In the genomic region with DNA sequence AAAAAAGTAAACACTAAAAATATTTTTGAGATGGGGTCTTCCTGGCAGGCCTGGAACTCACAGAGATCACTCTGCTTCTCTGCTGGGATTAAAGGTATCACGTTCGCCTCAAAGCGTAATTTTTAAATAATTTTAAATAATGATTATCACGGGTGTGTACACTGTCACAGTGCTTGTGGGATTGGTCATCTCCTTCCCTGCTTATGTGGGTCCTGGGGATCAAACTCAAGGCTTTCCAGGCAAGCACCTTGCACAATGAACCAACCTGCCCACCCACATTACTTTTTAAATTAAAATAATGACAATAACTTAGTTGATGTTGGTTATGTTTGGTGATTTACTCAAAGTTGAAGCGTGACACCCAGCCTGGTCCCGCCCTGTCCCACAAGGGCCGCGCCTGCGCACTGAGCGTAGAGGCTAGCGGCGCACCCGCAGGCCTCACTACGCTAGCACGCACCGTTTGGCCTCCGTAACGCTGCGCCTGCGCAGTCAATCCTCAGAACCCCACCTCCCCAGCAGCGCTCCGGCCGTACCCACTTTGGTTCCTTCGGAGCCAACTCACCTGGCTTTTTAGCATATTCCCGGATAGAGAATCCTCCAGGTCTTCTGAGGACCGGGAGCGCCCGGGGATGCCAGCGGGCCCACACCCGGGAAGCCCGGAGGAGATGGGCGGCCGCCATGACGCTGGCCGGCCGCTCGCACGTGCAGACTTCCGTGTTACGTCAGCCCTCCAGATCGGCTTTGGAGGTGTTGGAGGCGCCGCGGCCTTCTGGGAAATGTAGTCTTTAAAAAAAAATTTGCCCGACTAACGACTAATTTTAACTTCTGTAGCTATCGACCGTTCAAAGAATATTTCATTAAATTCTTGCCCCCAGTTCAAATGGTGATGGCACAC, we compare ENCODE assay signal across 1 mouse cellular context.
A peak's percentile ranks its signal among the peaks of the same experiment; 100 is the strongest.
TF ChIP-seq lines count a peak whose summit lies in the region.

A gene (minus strand): TSS at position 724 of the 895 bp plus-strand sequence.
A gene (plus strand): TSS at position 750 of the 895 bp plus-strand sequence.

TF ChIP-seq in CH12.LX, 34 proteins besides CTCF, POLR2A, EP300 and RAD21:
- peak; percentile 100 for TF ChIP-seq BHLHE40 (IDR thresholded peaks at IDR 0.05; ENCODE audit: low read depth, low read length)
- TF ChIP-seq JUND (conservative IDR thresholded peaks at IDR 0.05; ENCODE audit: low read depth, low read length), result no peak
- no peak; the same call in 1 of the 2 replicates for TF ChIP-seq CHD2 (IDR thresholded peaks at IDR 0.05; ENCODE audit: low read length)
- TF ChIP-seq SMC3 (IDR thresholded peaks at IDR 0.05; ENCODE audit: low read depth, low read length), result no peak
- no peak for TF ChIP-seq ZKSCAN1 (IDR thresholded peaks at IDR 0.05; ENCODE audit: borderline replicate concordance, low read depth, low read length)
- peak; percentile 50 for TF ChIP-seq ZNF384 (IDR thresholded peaks at IDR 0.05; ENCODE audit: low read depth, low read length)
- TF ChIP-seq RCOR1 (conservative IDR thresholded peaks at IDR 0.05; ENCODE audit: low read depth, low read length), result no peak
- no peak; the same call in 1 of the 2 replicates for TF ChIP-seq USF1 (IDR thresholded peaks at IDR 0.05; ENCODE audit: low read depth, low read length)
- peak; percentile 98 for TF ChIP-seq NRF1 (IDR thresholded peaks at IDR 0.05; ENCODE audit: low read depth, low read length)
- TF ChIP-seq POLR2AphosphoS2 (IDR thresholded peaks at IDR 0.05; ENCODE audit: low read depth, low read length), result peak; percentile 86; the same call in 1 of the 2 replicates
- no peak for TF ChIP-seq UBTF (IDR thresholded peaks at IDR 0.05; ENCODE audit: low read depth, low read length)
- no peak for TF ChIP-seq CHD1 (IDR thresholded peaks at IDR 0.05; ENCODE audit: low read depth, low read length)
- TF ChIP-seq MAX (IDR thresholded peaks at IDR 0.05; ENCODE audit: low read length), result peak; percentile 94
- peak; percentile 3; the same call in 1 of the 2 replicates for TF ChIP-seq JUN (IDR thresholded peaks at IDR 0.05; ENCODE audit: insufficient read depth, low read depth, low read length)
- TF ChIP-seq ELF1 (IDR thresholded peaks at IDR 0.05; ENCODE audit: low read depth, low read length), result peak; percentile 94
- no peak for TF ChIP-seq E2F4 (IDR thresholded peaks at IDR 0.05; ENCODE audit: insufficient replicate concordance, low read depth, low read length)
- TF ChIP-seq MYC (IDR thresholded peaks at IDR 0.05; ENCODE audit: low read depth, low read length), result peak; percentile 97
- TF ChIP-seq PAX5 (IDR thresholded peaks at IDR 0.05; ENCODE audit: low read length), result no peak
- peak; percentile 34; the same call in 1 of the 2 replicates for TF ChIP-seq GABPA (IDR thresholded peaks at IDR 0.05; ENCODE audit: insufficient replicate concordance, low read depth, low read length)
- TF ChIP-seq TCF12 (IDR thresholded peaks at IDR 0.05; ENCODE audit: low read depth, low read length), result peak; percentile 85
- no peak for TF ChIP-seq ZC3H11A (IDR thresholded peaks at IDR 0.05; ENCODE audit: low read depth, low read length)
- no peak for TF ChIP-seq MAFK (IDR thresholded peaks at IDR 0.05; ENCODE audit: insufficient replicate concordance, low read length)
- peak; percentile 65; the same call in 1 of the 2 replicates for TF ChIP-seq ZMIZ1 (IDR thresholded peaks at IDR 0.05; ENCODE audit: low read depth, low read length)
- peak; percentile 83 for TF ChIP-seq MXI1 (IDR thresholded peaks at IDR 0.05; ENCODE audit: low read depth, low read length)
- TF ChIP-seq HCFC1 (IDR thresholded peaks at IDR 0.05; ENCODE audit: low read depth, low read length), result peak; percentile 98
- TF ChIP-seq IRF4 (IDR thresholded peaks at IDR 0.05; ENCODE audit: low read depth, low read length), result peak; percentile 54; the same call in 1 of the 2 replicates
- TF ChIP-seq TBP (conservative IDR thresholded peaks at IDR 0.05; ENCODE audit: low read depth, low read length), result peak; percentile 70; the same call in 1 of the 2 replicates
- TF ChIP-seq NELFE (IDR thresholded peaks at IDR 0.05; ENCODE audit: low read depth, low read length), result peak; percentile 85
- TF ChIP-seq SIN3A (IDR thresholded peaks at IDR 0.05; ENCODE audit: low read length), result peak; percentile 93
- TF ChIP-seq ETS1 (conservative IDR thresholded peaks at IDR 0.05; ENCODE audit: low read depth, low read length), result peak; percentile 57; the same call in 1 of the 2 replicates
- TF ChIP-seq MEF2A (IDR thresholded peaks at IDR 0.05; ENCODE audit: borderline replicate concordance, low read depth, low read length), result peak; percentile 70; the same call in 1 of the 2 replicates
- no peak for TF ChIP-seq USF2 (conservative IDR thresholded peaks at IDR 0.05; ENCODE audit: low read depth, low read length)
- TF ChIP-seq MAZ (IDR thresholded peaks at IDR 0.05; ENCODE audit: low read depth, low read length), result 0 out of 2 replicates have a peak, but pooled peaks have one; percentile 53
- peak; percentile 89; the same call in 1 of the 2 replicates for TF ChIP-seq KAT2A (IDR thresholded peaks at IDR 0.05; ENCODE audit: insufficient replicate concordance, low read length)
